Mouse (Mus musculus) cerebellum, postnatal 36 days (tissue): ENCODE measurements around the gene Cyp27a1.

ENCODE experiments used
- DNase-seq, 2 experiments: peaks; one replicate each; pipeline ENCODE4 v3.0.0; 2021 to 2022; ENCODE audit warnings: mixed read lengths in 2 of 2

The Cyp27a1 gene

DNA sequence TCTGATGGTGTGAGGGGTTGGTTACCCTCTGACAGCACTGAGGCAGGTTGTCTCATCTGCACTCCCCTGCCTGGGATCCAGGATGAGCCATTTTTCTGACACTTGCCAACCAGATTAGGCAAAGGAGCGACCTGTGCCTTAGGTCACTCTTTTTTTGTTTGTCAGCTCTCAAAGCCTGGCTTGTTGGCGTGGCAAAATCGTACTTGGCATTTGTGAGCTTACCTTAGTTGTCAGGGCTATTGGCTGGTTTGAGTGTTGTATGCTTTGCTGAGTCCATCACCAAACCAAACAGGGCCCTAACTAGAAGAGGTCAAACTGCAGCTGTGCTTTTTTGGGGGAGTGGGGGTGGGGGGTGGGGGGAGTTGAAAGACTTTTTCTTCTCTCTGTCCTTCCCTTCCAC is 5.9 kb downstream of the Cyp27a1 start:
- no peak for DNase-seq

DNA sequence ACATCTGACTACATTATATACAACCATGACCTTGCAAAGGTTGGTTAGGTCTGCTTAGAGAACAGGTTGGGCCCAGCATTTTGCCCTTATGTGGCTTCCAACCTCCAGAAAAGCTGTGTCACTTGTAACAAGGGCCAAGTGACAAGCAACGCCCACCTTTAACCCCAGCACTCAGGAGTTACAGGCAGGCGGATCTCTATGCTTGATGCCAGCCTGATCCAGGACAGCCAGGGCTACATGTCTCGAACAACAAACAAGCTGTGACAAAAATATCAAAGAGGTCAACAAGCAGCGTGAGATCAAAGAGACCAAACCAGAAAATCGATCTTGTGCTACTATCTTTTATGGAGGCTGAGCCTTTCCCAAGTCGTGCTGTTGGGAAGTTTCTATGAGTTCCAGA is 8.3 kb downstream of the Cyp27a1 start:
- no peak for DNase-seq

DNA sequence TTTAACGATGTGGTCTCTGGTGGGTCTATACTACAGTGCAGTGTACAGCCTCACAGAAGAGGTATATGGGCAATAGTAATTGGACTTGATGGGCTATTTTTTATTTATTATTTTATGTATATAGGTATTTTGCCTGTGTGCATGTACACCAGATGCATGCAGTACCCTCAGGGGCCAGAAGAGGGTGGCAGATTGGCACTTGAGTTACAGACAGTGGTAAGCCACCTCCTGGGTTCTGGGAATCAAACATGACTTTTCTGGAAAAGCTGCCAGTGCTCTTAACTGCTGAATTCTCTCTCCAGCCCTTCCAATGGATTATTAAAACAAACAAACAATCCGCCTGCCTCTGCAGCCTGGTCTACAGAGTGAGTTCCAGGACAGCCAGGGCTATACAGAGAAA is 10.4 kb downstream of the Cyp27a1 start:
- no peak for DNase-seq

DNA sequence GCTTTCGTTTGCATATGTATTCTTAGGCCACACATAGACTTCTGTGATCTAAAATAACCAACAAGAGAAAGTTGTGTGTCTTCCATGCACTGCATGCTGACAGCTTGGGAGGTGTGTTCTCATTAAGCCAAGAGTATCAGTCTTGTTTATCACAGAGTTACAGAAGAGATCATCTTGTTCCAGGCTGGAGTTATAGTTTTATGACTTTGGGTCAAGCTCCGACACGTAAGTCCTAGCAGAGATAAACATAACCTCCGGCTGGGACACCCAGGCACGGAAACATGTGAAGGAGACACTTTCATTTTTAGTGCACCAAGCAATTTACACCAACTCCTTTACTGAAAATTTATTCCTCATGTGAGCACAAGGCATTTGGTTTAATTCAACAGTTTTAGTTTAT is 12.7 kb downstream of the Cyp27a1 start:
- no peak for DNase-seq

DNA sequence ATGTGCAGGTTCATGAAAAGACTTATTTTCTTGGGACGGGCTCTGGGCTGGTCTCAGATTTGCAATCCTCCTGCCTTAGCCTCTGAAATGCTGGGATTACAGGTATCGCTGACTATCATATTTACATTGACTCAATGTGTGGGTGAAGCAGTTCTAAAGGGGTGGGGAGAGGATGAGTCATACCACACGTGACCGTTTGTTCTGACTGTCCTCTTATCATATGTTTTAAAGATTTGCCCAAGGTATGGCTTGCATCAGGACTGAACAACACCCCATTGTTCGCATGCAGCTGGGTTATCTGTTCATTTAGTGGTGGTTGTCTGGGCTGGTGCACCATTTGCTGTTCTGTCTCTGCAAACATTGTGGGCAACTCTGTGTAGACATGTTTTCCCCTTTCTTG is 13.3 kb downstream of the Cyp27a1 start:
- no peak for DNase-seq

DNA sequence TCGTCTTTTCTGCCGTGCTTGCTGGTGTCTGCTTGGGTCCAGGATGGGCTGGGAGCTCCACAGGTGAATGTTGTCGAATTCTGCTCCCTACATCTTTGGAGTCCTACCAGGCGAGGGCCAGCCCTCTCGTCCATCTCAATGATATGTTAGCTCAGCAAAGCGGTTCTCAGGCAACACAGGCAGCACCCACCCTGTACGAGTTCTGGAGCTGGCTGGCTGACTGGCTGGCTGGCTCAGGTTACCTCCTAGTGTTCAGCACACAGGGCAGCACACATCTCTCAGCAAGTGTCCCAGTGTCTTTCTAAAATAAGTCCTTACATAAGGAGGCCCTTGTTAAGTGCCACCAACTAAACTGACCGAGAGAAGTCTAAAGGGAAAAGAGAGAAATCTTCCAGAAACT is 15.1 kb downstream of the Cyp27a1 start:
- no peak for DNase-seq

DNA sequence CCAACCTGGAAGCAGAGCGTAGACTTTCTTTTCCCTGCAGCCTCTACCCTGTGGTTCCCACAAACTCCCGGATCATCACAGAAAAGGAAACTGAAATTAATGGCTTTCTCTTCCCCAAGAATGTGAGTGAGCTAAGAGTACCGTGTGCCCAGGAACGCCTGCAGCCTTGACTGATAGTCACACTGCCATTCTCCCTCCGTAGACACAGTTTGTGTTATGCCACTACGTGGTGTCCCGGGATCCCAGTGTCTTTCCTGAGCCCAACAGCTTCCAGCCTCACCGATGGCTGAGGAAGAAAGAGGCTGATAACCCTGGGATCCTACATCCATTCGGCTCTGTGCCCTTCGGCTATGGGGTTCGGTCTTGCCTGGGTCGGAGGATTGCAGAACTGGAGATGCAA is 23.6 kb downstream of the Cyp27a1 start:
- no peak for DNase-seq

DNA sequence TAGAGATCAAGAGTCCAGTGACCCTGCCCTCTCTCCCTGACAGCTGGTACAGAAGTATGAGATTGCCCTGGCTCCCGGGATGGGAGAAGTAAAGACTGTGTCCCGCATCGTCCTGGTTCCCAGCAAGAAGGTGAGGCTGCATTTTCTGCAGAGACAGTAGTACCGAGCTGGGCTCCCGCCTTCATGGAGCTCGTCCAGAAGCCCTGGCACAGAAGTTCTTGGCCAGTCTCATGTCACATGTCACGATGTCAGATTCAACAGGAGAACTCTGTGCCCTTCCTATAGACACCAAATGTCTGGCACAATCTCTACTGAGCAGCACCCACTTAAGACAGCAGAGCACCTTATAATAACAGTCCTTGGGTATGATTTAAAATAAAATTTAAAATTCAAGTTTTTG is 24.1 kb downstream of the Cyp27a1 start:
- DNase-seq = no peak

DNA sequence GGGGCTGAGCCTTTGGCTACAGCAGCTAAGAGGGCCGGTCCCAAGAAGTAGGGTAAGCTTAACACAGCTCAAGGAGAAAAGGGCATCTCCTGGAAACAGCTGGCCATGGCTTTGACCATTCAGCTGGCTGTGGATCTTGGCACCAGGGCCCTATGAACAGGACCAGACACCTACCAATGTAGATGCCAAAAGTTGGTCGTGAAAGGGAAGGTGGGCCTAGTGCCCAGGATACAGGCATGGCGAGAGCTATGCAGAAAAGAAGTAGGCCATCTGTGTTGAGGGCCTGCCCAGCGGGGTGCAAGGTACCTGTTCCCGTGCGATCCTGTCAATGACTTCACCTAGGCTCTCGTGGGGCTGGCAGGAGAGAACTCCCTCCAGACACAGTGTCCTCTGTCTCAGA is 27.5 kb downstream of the Cyp27a1 start:
- peak; percentile 10 to 30 for DNase-seq

DNA sequence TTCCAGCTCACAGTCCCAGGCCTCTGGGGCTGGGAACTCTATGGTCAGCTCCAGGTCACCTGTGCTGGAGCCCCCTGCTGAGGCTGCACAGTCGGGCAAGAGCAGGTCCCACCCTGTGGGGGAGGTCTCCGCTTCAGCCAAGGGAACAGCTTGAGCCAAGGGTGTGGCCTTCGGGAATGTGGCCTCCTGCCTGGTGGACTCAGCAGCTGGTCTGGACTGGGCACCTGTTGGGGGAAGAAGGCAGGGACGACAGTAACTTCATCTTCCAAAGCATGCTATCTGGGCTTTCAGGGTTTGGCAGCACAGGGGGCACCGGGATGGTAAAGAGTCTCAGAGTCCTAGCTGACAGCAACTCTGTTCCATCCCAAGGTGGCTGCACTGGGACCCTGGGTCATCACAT is 34.0 kb downstream of the Cyp27a1 start:
- no peak for DNase-seq

DNA sequence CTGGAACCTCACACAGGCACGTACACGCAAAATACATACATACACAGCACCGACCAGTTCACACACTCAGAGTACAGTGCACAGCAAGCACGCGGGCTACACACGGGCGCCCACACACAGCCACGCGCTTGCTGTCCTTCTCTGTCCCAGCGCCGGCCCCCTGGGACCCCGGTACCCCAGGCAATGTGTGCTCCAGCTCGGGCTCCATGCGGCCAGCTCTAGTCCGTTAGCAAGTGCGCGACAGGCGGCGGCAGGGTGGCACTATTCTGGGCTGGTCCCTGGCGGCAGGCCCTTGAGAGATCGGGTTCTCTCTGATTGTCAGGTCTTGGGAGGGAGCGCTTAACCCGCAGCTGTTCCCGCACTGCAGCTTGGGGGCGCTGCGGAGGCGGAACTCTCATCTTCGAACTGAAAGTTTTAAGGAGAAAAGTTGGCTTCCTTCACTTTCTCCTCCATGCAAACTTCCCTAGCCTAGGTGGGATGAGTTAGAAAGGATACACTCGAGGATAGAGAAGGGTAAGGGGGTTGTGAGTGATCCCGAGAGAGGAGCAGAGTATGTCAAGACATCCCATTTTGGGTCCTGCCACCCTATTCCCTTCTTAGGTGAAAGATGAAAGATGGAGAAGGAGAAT is 35.4 kb downstream of the Cyp27a1 start, which contains the start of gene Prkag3:
Gene Prkag3, minus strand, starts transcription at position 579 of the 629 bp plus-strand sequence.
- peak; percentile 12 to 18 for DNase-seq

DNA sequence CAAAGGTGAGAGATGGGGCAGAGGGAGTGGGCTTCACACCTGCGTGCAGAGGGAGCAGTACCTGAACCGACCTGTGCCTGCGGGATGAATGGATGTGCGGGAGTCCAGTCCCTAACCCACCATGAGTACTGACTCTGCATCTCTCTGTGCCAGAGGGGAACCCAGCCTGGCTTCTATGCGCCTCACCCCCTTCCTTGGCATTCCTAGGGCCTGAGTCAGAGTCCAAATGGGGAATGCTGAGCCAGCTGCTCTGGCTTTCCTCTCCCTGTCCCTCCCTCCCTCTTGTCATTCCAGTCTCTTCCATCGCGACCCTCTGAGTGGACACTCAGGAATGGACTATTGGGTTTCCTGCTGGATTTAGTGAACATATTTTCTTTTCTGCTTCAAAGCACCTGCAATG is 35.9 kb downstream of the Cyp27a1 start:
- DNase-seq = no peak

DNA sequence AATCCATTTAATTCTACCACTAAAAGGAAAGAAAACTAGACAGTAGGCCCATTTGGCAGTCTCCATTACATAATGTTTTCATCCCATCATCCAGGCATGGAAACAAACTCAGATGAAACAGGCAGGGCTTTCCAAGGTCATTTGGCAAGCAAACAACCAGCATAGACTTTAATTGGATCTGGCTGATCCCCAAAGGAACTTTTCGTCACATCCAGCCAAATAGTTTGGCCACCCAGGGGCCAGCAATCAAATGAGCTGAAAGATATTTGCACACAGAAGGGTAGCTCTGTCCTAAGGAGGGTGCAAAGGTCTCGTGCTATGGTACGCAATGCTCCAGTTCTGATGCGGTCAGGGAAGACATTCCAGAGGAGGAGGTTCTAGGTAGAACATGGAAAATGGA is 37.3 kb downstream of the Cyp27a1 start:
- DNase-seq = no peak

DNA sequence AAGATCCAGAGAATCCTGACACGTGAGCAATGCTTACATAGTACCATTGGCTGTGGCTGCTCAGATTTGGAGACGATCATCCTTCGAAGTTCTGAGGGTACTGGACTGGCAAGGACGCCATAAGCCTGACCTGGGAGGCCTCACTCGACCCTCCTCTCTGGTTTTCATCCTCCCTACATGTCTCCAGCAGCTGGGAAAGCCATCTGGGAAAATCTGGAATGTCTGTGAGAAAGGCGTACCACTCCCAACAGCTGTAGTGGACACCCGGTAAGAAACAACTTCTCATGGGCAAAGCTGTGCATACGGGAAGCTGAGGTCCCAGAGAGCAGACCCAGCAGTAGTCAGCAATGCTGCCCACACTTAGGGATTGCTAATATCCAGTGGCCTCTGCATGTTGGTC is 38.8 kb downstream of the Cyp27a1 start:
- DNase-seq = no peak

DNA sequence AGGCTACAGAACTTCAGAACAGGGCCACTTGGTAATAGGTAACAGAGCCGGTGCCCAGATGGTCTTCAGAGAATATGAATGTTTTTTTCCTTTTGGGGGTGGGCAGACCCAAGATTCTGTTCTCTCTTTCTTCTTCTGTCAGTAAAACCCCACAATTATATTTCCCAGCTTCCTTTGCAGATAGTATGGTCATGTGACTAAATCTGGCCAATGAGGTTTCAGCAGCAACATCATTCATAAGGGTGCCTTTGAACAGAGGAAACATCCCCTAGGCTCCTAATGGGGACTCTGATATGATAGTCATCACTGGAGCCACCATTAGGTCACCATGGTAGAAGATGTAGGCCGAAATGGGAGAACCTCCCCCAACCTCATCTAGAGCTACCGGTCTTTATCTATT is 39.5 kb downstream of the Cyp27a1 start:
- no peak for DNase-seq

DNA sequence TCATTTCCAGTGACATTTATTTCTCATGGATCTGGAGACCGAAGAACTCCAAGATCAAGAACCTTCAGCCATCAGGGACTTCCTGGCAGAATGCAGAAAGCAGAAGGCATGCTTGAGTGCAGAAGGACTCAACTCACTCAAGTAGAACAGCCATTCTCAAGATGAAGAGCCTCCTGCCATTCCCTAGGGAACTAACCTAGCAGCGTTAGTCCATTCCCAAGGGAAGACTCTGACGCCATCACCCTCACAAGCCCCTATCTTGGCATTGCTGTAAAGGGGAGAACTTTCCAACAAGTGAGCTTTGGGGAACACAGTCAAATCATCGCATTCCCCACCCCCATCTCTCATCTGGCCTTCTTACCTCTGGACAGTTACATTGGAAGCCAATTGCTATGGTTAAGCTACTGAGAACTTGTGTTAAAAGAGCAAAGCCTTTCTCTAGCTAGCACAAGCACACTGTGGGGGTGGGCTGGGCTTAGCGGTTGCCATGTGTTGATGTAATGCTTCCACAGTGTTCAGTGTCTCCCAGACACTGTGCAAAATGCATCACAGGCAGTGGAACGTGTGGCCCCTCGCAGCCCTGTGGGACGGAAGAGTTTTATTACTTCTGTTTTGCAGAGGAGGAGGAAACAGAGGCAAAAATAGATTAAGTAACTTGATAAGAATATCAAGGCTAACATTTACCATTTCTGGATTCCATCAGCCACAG is 40.0 kb downstream of the Cyp27a1 start:
- no peak for DNase-seq

DNA sequence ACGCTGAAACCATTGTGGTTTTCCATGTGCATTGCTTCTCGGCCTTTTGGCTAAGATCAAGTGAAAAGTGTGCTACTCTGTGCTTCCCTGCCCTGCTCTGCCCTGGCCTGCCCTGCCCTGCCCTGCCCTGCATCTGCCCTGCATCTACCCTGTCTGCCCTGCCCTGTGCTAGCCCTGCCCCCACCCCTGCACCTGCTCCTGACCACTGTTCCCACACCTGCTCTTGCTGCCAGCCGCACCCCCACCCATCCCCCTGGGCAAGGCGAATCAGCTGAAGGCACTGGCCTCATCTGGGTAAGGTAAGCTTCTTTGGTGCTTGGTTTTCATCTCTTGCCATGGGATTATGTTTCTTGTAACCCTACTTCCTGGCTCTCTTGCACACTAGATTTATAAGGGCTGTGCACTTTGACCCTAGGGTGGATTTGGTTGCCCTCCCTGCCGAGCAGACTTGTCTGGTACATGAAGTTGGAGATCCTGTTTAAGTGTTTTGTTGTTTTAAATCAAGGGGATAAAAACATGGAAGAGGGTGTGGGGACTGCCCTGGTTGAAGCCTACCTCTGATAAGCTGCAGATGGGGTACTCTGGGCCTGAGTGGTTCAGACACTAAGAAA is 40.9 kb downstream of the Cyp27a1 start:
- DNase-seq = no peak

DNA sequence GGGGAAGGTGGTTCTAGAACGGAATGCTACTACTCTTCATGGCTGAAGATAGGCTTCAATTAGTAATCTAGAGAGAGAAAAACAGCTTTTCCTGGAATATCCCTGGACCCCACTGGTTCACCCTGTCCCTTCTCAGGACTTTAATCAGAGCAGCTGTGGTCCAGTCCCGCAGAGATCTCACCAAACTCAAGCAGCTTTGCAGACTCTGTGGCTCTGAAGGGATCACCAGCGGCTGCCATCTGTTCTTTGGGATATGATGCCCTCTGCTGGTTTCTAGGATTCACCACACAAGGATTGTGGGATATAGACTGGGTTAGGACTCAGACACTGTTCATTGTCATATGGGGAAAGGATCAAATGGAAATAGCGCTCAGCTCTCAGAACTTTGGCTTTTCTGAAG is 46.4 kb downstream of the Cyp27a1 start:
- DNase-seq = peak in 1 of 2 experiments; percentile 27

DNA sequence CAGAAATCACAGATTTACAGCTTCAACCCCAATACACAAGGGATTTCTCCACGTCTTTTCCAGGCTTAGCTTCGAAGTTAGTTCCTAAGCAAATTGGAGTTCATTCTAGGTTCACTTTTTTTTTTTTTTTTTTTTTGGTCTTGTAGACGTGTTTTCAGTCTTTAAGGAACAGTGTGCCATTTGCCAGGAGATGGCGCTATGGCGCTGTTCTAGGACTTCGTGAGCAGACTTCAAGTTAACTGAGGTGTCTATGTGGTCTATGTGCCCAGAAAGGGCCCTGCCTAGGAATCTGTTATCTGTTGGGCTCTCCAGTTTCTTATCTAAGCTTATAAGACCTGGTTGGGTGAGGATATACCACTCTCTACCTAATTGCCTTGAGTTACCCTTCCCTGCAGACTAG is 49.7 kb downstream of the Cyp27a1 start:
- peak; percentile 48 to 58 for DNase-seq

DNA sequence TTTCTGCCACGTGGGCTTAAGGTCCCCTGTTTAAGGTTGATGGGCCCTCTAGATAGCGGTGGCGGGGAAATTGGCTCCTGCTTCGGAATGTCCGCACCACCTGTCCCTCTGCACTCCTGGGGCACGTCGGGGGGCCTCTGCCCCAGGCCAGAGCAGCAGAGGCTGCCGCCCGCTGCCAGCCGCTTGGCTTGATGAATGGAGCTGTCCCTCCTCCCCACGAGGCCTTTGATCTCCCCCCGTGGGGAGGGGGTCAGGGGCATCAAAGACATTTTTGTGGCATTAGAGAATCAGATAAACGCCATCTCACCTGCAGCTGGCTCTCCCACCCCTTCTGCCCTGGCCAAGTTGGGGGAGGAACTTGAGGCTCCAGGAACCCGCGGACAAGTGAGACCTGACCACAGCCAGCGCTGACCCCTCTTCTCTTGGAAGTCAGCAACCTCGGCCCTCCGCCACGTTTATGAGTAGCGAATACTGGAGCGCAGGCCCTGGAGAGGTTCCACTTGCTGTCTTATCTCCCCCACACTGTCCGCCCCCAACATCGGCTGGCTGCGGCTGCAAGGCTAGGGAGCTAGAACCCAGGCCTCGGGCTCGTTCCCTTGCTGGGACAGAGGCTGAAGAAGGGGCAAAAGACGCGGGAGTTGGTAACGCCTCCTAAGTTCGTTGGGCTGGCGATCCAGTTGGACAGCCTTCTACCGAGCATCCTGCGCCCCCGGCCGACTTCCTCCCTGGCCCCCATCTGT is 57.5 kb downstream of the Cyp27a1 start:
- DNase-seq = no peak

DNA sequence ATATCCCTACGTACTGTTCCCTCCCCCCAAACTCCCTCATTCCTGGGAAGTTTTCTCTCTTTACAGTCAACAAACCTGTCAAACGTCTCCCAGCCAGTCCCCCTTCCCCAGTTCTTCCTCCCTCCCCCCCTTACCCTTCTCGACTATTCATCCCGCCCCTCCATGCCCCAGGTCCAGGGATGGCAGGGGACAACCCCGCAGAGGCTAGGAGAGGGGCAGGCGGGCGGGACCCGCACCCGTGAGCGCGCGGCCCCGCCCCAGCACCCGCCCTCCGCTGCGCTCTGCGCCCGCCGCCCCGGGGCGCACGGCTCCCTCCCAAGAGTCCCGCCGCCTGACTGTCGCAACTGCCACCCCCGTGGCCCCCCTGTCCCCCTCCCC is 58.1 kb downstream of the Cyp27a1 start:
- DNase-seq = no peak

DNA sequence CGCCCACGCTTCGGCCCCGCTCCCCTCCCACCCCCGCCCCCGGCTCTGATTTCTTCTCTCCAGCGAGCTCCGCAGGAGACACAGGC is 58.3 kb downstream of the Cyp27a1 start, which contains the start of gene Wnt6:
Gene Wnt6, plus strand, starts transcription at position 48 of the 86 bp plus-strand sequence.
- DNase-seq = no peak

DNA sequence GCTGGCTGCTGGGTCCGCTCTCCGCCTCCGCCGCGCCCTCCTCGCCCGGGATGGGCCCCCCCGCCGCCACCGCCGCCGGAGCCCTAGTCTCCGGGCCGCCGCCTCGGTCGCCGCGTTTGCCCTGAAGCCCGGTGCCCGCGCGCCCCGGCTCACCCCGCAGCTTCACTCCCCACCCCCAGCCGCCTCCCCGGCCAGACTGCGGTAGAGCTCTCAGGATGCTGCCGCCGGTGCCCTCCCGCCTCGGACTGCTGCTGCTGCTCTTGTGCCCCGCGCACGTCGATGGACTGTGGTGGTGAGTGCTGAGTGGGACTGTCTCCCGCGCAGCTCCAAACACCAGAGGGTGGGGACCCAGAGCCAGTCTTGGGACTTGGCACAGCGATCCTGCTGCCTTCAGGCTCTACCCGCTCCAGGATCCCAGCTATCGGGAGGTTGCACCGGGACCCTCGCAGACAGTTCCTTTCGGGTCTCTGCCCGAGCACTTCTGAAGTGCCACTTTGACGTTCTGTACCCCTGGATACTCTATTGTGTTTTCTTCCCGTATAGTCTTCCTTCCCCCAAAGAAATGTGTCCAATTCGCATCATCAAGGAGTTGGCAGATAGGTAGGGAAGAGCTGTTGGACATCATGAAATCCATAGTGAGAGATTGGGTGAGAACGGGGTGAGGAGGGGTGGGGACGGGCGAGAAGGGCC is 58.7 kb downstream of the Cyp27a1 start:
- DNase-seq = no peak

DNA sequence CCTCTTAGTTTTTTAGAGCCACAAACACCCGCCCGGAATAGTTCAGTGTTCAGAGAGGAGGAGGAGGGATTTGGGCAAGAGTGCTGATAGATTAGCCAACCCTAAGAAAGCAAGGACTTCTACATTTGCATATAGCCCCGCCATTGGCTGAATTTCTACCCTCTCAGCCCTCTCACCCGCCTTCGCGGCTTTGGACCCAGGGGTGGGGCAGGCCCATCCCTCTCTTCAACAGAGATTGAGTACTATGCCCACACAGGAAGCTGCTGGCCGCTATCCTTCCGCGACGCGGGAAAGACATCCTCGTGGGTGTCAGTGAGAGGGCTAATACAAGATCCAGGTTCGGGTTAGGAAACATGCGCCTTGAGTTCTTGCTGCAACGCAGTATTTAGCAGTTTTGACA is 59.8 kb downstream of the Cyp27a1 start:
- DNase-seq = peak; percentile 62 to 68
